Mouse (Mus musculus) cerebellum, adult 2 months (tissue): ENCODE measurements at regions not wholly inside any gene's neighbourhood (a gene's known extent, or its start where the extent isn't known, plus 50 kb on each side); places are given as distances from the start of the nearest gene placed in this dataset.

ENCODE experiments used
- CTCF ChIP-seq: fragments of 200-500 bp; IDR thresholded peaks from 2 replicates; pipeline ENCODE4 v1.5.1; 2011; ENCODE audit warnings: low read depth, mild to moderate bottlenecking, control low read depth, low read length, moderate library complexity, borderline replicate concordance; ENCODE audit not compliant: insufficient read depth
- POLR2A ChIP-seq: fragments of 200-500 bp; IDR thresholded peaks from 2 replicates; pipeline ENCODE4 v1.6.1; 2011; ENCODE audit warnings: low read length, control low read depth, borderline replicate concordance; ENCODE audit not compliant: insufficient read depth

DNA sequence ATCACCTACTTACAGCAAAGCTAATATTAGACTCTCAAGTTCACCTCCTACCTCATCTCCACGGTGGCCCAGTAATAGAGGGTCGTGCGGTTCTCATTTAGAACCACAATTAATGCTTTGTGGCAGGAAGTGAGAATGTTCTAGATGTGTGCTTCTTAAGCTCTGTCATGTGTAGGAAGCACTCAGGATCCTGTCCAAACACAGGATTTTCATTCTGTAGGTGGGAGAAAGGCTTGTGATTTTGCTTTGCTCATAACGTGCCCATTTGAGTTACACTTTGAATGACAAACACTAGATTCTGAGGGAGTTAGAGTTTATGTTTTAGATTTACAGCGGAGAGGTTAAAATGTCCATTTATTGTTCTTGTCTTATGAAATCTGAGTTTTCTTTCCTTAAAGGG is 308.0 kb upstream of the Gm15217 start:
- TF ChIP-seq POLR2A = no peak
- TF ChIP-seq CTCF = no peak
